Mouse (Mus musculus) midbrain, embryonic 16.5 days (tissue): Measurements from ENCODE around the gene Itpr1. TPM values are rescaled to one million over a fixed set of nuclear protein-coding genes. Genes with fewer than 3 reads are reported as not detected.

Experiments
- ATAC-seq: fragments of 200-750 bp; cut with Nextera tagmentation; 2 replicates; pipeline ENCODE4 v1.8.0; 2017; ENCODE audit warnings: moderate TSS enrichment
- H3K27ac ChIP-seq: fragments of 300-500 bp; sonication (generic); 2 replicates; pipeline ENCODE4 v1.5.1; 2014; ENCODE audit warnings: mild to moderate bottlenecking, low read length, mixed read lengths
- H3K27me3 ChIP-seq: fragments of 300-500 bp; sonication (generic); 2 replicates; pipeline ENCODE4 v1.6.1; 2014; ENCODE audit warnings: low read depth, low read length, mixed read lengths; ENCODE audit not compliant: control insufficient read depth, insufficient read depth
- H3K36me3 ChIP-seq: fragments of 300-500 bp; sonication (generic); 2 replicates; pipeline ENCODE4 v1.6.1; 2014; ENCODE audit warnings: mild to moderate bottlenecking, low read length, moderate library complexity, mixed read lengths; ENCODE audit not compliant: control insufficient read depth, insufficient read depth
- H3K4me1 ChIP-seq: fragments of 300-500 bp; sonication (generic); 2 replicates; pipeline ENCODE4 v1.6.1; 2014; ENCODE audit warnings: mild to moderate bottlenecking, low read length, mixed read lengths; ENCODE audit not compliant: control insufficient read depth, insufficient read depth
- H3K4me2 ChIP-seq: fragments of 300-500 bp; sonication (generic); 2 replicates; pipeline ENCODE4 v1.6.1; 2014; ENCODE audit warnings: mild to moderate bottlenecking, low read length, mixed read lengths
- H3K4me3 ChIP-seq: fragments of 300-500 bp; sonication (generic); 2 replicates; pipeline ENCODE4 v1.5.1; 2014; ENCODE audit warnings: low read depth, mild to moderate bottlenecking, low read length, moderate library complexity, mixed read lengths
- H3K9ac ChIP-seq: fragments of 300-500 bp; sonication (generic); 2 replicates; pipeline ENCODE4 v1.6.1; 2014; ENCODE audit warnings: low read depth, low read length, mixed read lengths
- H3K9me3 ChIP-seq: fragments of 300-500 bp; sonication (generic); replicated peaks from 2 replicates; pipeline ENCODE4 v1.6.1; 2014; ENCODE audit warnings: mild to moderate bottlenecking, low read length, mixed read lengths; ENCODE audit not compliant: control insufficient read depth, poor library complexity, severe bottlenecking
- WGBS: fragments of 180-500 bp; shearing (Covaris S2); extraction: QIAGEN DNeasy Blood & Tissue Kit; methylation state at CpG from one replicate; pipeline ENCODE4 v1.1.7; 2014; 5-methylcytosine and 5-hydroxymethylcytosine counted together
- polyA plus RNA-seq: library from polyadenylated mRNA; unstranded; fragments of >200 nt; fragmentation: Nextera tagmentation; extraction: Ambion mirVana; gene quantifications from 2 replicates; pipeline ENCODE4 v1.2.1, GENCODE M21; 2015

Gene Itpr1
- polyA plus RNA-seq, 1 experiment from 2014 or later, result 4.2 TPM

GRCm38 (mm10) chr6:108530781-108531323 is 318.0 kb downstream of the Itpr1 start:
- peak; percentile 68 for ATAC-seq
- Histone ChIP-seq H3K27me3 (no peaks in the 10 kb centered on the region), H3K27ac (no peak overlapping the region), H3K4me1 (peaks cover 10% of the 10 kb centered on the region; the same call in 1 of the 2 replicates), H3K9ac (no peak overlapping the region), H3K9me3 (no peaks in the 10 kb centered on the region), H3K36me3 (no peaks in the 10 kb centered on the region), H3K4me3 (no peak overlapping the region), H3K4me2 (no peak overlapping the region)
- WGBS, result 24% methylated on average over 6 of the region's 6 CpGs

- peak overlapping the region; percentile 12; the same call in 1 of the 2 replicates for H3K9ac ChIP-seq
- peak; percentile 49 for ATAC-seq
- 30% methylated on average over 12 of the region's 12 CpGs for WGBS
- H3K27ac ChIP-seq, result no peak overlapping the region
- no peak overlapping the region for H3K4me3 ChIP-seq
- H3K27me3 ChIP-seq, result no peaks in the 10 kb centered on the region
- peaks cover 10% of the 10 kb centered on the region; the same call in 1 of the 2 replicates for H3K4me1 ChIP-seq
- no peaks in the 10 kb centered on the region for H3K36me3 ChIP-seq
- no peak overlapping the region for H3K4me2 ChIP-seq
- no peaks in the 10 kb centered on the region for H3K9me3 ChIP-seq
These were observed 318.7 kb downstream of the Itpr1 start for GRCm38 (mm10) chr6:108531324-108532311.

GRCm38 (mm10) chr6:108532486-108533179 is 319.7 kb downstream of the Itpr1 start:
- Histone ChIP-seq H3K27ac (no peak overlapping the region), H3K9me3 (no peaks in the 10 kb centered on the region), H3K4me3 (no peak overlapping the region), H3K36me3 (no peaks in the 10 kb centered on the region), H3K9ac (no peak overlapping the region), H3K4me1 (peaks cover 10% of the 10 kb centered on the region; the same call in 1 of the 2 replicates), H3K27me3 (no peaks in the 10 kb centered on the region), H3K4me2 (no peak overlapping the region)
- no peak for ATAC-seq
- 85% methylated on average over 10 of the region's 10 CpGs for WGBS

- Histone ChIP-seq H3K9ac (no peak overlapping the region), H3K36me3 (no peaks in the 10 kb centered on the region), H3K27ac (no peak overlapping the region), H3K9me3 (no peaks in the 10 kb centered on the region), H3K4me2 (no peak overlapping the region), H3K27me3 (no peaks in the 10 kb centered on the region), H3K4me1 (peaks cover 10% of the 10 kb centered on the region; the same call in 1 of the 2 replicates), H3K4me3 (no peak overlapping the region)
- no peak for ATAC-seq
- 84% methylated on average over 5 of the region's 5 CpGs for WGBS
These were observed 321.2 kb downstream of the Itpr1 start for GRCm38 (mm10) chr6:108534139-108534538.

GRCm38 (mm10) chr6:108534596-108534995 is 321.7 kb downstream of the Itpr1 start:
- no peak overlapping the region for H3K27ac ChIP-seq
- H3K4me1 ChIP-seq, result peaks cover 10% of the 10 kb centered on the region; the same call in 1 of the 2 replicates
- ATAC-seq, result no peak
- WGBS, result 88% methylated on average over 6 of the region's 6 CpGs
- no peaks in the 10 kb centered on the region for H3K27me3 ChIP-seq
- H3K9me3 ChIP-seq, result no peaks in the 10 kb centered on the region
- H3K4me3 ChIP-seq, result no peak overlapping the region
- H3K36me3 ChIP-seq, result no peaks in the 10 kb centered on the region
- no peak overlapping the region for H3K4me2 ChIP-seq
- no peak overlapping the region for H3K9ac ChIP-seq

- Histone ChIP-seq H3K9me3 (no peaks in the 10 kb centered on the region), H3K9ac (no peak overlapping the region), H3K4me2 (no peak overlapping the region), H3K4me1 (peaks cover 10% of the 10 kb centered on the region; the same call in 1 of the 2 replicates), H3K27me3 (no peaks in the 10 kb centered on the region), H3K27ac (no peak overlapping the region), H3K36me3 (no peaks in the 10 kb centered on the region), H3K4me3 (no peak overlapping the region)
- 88% methylated on average over 4 of the region's 4 CpGs for WGBS
- no peak for ATAC-seq
These were observed 322.4 kb downstream of the Itpr1 start for GRCm38 (mm10) chr6:108535309-108535708.

GRCm38 (mm10) chr6:108536546-108537317 is 323.8 kb downstream of the Itpr1 start:
- Histone ChIP-seq H3K4me3 (no peak overlapping the region), H3K4me1 (no peaks in the 10 kb centered on the region), H3K27me3 (no peaks in the 10 kb centered on the region), H3K27ac (no peak overlapping the region), H3K9ac (no peak overlapping the region), H3K4me2 (no peak overlapping the region), H3K36me3 (no peaks in the 10 kb centered on the region), H3K9me3 (no peaks in the 10 kb centered on the region)
- 89% methylated on average over 8 of the region's 8 CpGs for WGBS
- no peak for ATAC-seq

- H3K9ac ChIP-seq, result no peak overlapping the region
- no peak overlapping the region for H3K4me3 ChIP-seq
- no peaks in the 10 kb centered on the region for H3K27me3 ChIP-seq
- WGBS, result 90% methylated on average over 4 of the region's 4 CpGs
- ATAC-seq, result no peak
- no peaks in the 10 kb centered on the region for H3K36me3 ChIP-seq
- no peaks in the 10 kb centered on the region for H3K9me3 ChIP-seq
- H3K4me1 ChIP-seq, result no peaks in the 10 kb centered on the region
- H3K27ac ChIP-seq, result no peak overlapping the region
- no peak overlapping the region for H3K4me2 ChIP-seq
These were observed 325.5 kb downstream of the Itpr1 start for GRCm38 (mm10) chr6:108538406-108538805.
